Mouse (Mus musculus) retina, embryonic 14.5 days (tissue): ENCODE measurements around the gene Ubash3b.

Experiments
- DNase-seq: peaks from one replicate; pipeline ENCODE4 v3.0.0-alpha.2; 2015; ENCODE audit warnings: low spot score

Ubash3b gene

DNA sequence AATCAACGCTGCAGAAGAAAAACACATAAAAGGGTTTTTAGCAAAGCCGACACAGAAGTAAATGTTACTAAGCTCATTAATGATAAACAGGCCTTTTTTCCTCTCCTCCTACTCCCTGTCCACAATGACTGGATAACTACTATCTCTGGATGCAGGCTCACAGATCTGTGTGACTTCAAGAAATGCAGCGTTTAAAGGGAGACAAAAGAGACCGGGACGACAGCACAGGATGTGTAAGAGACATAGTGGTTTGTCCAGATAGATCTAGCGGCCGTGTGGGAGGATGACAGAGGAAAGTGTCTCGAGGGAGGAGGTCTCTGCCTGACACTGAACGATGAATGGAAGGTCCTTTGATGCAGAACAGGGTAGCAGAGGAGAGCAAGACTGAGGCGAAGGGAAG, 5.4 kb upstream of the Ubash3b start:
- no peak for DNase-seq

DNA sequence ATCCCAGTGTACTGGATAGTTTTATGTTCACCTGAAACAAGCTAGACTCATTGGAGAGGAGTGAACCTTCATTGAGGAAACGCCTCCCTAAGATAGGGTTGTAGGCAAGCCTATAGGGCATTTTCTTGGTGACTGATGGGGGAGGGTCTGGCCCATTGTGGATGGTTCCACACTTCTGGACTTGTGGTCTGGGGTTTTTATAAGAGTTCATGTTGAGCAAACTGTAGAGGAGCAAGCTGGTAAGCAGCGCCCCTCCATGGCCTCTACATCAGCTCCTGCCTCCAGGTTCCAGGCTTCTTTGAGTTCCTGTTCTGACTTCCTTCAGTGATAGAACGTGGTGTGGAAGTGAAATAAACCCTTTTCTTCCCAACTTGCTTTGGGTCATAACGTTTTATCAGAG, 866 bp upstream of the Ubash3b start:
- no peak for DNase-seq

GRCm38 (mm10) chr9:41160536-41161176, 841 bp downstream of the Ubash3b start:
- DNase-seq: peak; percentile 18

DNA sequence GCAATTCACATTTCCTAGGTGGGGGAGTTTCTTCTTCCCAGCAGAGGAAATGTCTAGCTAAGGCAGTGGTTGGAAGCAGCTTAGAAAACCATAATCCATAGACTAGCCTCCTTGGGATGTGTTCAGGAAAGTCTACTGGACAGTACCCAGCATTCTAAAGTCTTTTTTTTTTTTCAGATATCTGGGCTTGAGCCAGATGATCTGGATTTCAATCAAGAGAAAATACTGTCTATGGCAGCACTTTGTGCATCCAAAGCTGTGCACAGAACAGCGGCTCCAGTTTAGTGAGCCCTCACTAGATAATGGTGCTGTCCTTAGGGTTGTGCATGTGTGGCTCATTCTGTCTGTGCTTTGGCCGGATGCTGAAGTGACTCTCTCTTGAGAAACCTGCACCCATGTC, 2.3 kb downstream of the Ubash3b start:
- DNase-seq: no peak

DNA sequence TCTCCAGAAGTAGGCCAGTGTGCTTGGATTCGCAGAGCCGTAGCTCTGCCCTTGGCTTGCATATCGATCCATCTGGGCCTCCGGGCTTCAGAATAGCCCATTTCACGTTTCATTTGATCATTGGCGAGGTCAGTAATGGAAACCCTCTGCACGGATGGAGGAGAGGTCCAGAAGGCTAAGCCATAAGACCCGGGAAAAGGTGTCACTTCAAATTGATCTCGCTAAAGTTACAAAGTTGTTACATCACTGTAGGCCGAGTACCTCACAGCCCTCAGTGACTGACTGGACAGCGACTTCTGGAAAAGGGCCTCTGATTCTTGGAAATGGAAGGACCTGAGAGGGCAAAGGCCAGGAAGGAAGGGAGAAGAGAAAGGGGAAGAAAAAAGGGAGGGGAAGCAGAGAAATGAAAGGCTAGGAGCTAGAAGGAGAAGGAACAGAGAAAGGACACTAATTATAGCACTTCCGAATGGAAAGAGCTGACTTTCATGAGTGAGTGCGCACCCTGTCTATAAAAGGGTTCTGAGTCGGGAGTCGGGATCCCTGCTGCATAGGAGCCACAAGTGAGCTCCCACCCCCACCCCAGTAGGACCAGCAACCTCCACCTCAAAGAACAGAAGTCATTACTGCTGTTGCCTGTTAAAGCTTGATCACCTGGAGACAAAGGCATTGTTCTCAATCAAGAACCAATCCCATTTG, 3.5 kb downstream of the Ubash3b start:
- no peak for DNase-seq

- DNase-seq: peak; percentile 78
Measured at GRCm38 (mm10) chr9:41157020-41157871, 4.3 kb downstream of the Ubash3b start.

- no peak for DNase-seq
Measured at GRCm38 (mm10) chr9:41156720-41157019, 4.8 kb downstream of the Ubash3b start.

DNA sequence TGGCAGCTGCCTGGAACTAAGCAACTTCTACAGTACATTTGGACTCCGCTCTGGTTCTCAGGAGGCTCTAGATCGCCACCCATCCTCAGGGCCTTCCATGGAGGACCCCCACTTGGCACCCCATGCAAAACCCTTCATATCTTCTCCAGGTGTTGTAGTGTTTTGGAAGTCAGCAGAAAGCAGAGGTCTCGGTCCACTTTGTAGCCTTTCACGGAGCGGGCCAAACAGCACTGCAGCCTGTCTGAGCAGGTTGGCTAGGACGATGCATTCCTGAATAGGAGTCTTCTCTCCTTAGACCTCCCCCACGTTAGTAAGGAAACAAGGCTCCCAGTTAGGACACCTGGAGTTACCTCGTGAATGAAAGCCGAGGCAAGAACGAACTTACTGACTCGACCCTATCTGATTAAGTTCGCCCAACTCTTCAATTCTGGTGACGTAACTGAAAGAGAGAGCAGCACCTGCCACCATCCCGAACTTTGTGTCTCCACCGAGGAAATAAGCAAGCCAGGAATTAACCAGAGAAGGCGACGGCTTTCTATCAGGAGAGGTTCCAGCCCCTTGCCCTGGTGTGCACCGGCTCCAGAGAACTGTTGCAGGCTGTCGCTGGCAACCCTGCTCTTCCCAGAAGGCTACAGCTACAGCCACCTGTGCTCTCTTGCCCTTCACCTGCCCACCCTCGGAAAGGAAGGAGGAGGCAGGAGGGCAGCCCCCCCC, 5.3 kb downstream of the Ubash3b start:
- peak; percentile 18 for DNase-seq

DNA sequence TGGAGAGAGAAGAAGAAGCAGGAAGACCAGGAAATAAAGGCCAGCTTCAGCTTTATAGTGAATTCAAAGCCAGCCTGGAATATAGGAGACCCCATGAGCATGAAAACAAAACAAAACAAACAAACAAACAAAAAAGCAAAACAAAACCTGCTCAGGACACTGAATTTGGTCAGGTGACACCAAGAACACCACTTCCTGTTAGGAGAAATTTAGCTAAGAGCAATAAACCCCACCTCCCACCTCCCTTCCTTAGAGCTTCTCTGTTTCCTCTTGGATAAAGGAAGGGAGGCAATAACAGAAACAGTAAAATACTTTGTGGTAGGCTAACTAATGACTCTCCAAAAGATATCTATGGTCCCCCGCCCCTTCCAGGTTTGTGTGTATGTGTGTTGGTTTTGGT, 7.5 kb downstream of the Ubash3b start:
- DNase-seq: no peak

DNA sequence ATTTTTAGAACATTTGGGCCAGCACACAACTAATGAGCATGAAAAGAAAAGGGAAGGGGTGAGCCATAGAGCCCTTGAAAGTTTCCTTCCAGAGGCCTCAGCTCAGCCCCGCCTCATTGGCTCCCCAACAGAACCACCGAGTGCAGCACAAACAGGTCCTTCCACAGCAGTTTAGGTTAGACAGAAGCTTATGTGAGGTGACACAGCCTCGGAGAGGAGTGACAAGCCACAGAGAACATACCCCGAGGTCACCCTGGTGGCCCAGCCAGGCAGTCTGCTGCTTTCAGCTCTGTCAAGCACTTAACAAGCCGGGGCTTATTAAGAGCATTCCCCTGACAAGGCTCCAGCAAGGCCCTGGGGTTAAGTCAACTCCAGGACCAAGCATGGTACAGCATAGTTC, 8.4 kb downstream of the Ubash3b start:
- DNase-seq: peak; percentile 32

- DNase-seq: peak; percentile 58
Measured at GRCm38 (mm10) chr9:41151491-41151890, 10.0 kb downstream of the Ubash3b start.

- DNase-seq: no peak
Measured at GRCm38 (mm10) chr9:41149896-41150295, 11.6 kb downstream of the Ubash3b start.

DNA sequence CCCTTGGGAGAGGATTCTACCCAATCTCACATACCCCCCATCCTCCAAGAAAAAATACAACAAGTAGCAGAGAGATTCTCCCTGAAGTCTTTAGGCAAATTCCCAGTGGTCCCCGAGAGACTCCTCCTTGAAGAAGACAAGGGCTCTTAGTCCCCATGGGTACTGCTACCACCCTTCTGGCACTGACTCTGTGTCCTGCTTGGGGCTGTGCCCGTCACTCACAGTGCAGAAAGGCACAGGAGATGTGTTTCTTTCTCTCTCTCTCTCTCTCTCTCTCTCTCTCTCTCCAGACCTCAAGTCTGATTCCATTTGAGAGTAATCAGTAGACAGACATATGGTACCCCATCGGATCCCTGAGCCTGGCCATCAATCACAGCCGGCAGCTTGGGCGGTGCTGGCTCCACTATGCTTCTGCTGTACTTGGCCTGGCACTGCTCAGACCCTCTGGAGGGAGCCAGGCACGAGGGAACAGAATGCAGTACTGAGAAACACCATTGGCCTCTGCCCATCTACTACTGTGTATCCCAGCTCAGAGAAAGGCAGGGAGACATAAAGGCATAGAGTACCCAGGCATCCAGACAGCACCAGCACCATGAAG, 12.3 kb downstream of the Ubash3b start:
- no peak for DNase-seq

DNA sequence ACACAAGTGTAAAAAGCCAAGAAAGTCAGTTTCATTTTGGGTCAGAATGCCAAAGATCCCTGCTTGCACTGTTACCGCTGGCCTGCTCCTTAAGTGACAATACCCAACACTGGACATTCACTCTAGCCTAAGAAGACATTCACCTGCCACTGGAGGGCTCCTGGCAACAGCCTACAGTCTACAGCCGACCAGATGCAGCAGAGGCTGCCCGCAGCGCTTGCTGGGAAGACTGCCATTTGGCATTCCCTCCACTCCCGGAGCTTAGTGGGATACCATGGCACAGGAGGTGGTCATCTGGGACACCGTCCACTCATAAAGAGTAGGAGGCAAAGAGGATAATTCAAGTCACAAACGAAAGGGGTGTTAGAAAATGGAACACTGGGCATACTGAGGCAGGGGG, 12.9 kb downstream of the Ubash3b start:
- no peak for DNase-seq

- DNase-seq: no peak
Measured at GRCm38 (mm10) chr9:41147203-41147842, 14.2 kb downstream of the Ubash3b start.

DNA sequence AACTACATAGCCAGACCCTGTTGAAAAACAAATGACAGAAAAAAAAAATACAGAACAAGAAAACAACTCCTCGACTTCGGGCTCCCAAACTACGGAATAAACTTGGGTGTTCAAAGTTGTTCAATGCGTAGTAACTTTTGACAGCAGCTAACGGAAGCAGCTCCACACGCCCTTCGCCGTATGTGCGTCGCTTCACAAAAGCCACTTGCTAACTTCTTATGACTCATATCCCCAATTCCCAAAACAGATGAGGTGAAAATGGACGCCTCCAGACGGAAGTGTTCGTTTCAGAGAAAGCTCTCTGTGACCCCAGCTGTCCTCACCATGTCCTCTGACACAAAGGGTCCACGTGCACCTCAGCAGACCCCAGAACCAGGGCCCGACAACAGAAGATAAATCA, 17.7 kb downstream of the Ubash3b start:
- DNase-seq: no peak

DNA sequence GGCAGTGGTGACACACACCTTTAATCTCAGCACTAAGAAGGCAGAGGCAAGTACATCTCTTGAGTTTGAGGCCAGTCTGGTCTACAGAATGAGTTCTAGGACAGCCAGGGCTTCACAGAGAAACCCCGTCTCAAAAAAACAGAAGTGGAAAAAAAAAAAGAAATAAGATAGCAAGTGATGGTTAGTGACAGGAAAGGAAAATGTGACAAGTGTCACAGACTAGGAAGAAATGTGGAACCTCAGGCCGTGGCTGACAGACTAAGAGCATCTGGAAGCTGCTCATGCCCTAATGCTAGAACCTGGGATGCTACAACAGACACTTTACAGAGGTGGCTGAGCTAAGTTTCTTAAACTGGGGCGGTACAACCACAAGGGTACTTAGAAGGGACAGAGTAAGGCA, 18.4 kb downstream of the Ubash3b start:
- no peak for DNase-seq

DNA sequence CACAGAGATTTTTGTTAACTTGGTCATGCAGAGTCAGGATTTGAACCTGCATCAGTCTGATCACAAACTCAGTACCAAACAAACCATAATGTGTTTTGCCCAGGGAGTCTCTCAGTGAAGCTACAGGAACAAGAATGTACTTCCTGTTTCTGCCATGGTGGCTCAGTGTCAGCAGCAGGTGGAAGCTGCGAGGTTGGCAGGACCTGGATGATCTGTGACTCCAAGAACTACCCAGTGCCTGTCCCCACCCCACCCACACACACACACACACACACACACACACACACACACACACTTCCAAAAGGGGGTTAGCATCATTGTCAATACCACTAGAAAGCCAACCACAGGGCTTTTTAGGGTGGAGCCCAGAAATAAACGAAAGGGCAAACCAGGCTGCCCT, 20.5 kb downstream of the Ubash3b start:
- no peak for DNase-seq

GRCm38 (mm10) chr9:41138987-41139808, 22.3 kb downstream of the Ubash3b start:
- DNase-seq: no peak

DNA sequence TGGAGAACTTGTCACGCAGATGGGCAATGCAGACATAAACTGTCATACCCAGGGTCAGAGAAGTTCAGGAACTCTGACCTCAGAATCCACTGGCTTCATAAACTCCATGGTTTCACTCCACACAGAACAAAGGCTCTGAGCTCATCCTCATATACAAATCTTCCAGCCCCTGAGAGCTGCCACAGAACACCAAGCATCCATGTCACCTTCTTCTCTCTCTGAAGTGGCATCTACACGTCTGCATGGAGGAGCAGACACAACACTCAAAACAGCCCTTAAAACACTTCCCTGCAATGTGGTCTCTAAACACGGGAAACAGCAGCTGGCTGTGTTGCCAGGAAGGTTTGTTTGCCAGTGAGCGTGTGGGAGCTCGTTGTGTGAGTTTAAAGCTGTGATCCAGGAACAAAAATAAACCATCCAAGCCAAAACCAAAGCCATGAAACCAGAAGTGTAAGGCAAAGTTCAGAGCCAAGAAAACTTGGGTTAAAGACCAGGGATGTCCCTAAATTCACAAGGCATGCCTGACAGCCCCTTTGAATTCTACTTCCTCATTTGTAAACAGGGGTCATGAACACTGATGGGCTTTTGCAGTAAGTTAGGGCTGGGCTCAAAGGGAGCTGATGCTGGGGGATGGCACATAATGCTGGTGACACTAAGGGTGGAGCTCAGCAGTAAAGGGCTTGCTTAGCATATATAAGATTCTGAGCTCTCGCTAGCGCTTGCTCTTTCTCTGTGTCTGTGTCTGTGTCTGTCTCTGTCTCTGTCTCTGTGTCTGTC, 24.6 kb downstream of the Ubash3b start:
- no peak for DNase-seq
